Mouse (Mus musculus) neural tube, embryonic 12.5 days (tissue): ENCODE measurements around the gene Mfn2. TPM values are rescaled to one million over a fixed set of nuclear protein-coding genes. Genes with fewer than 3 reads are reported as not detected.
A peak's percentile ranks its signal among the peaks of the same experiment; 100 is the strongest.

Experiments used
- ATAC-seq: fragments of 200-750 bp; cut with Nextera tagmentation; 2 replicates; pipeline ENCODE4 v1.8.0; 2017; ENCODE audit warnings: low read depth, mild to moderate bottlenecking, moderate TSS enrichment, moderate library complexity; ENCODE audit not compliant: low FRiP score
- H3K27ac ChIP-seq: fragments of 300-500 bp; sonication (generic); 2 replicates; pipeline ENCODE4 v1.5.1; 2016
- H3K27me3 ChIP-seq: fragments of 300-500 bp; sonication (generic); replicated peaks from 2 replicates; pipeline ENCODE4 v1.6.1; 2016; ENCODE audit warnings: mild to moderate bottlenecking
- H3K36me3 ChIP-seq: fragments of 300-500 bp; sonication (generic); 2 replicates; pipeline ENCODE4 v1.6.1; 2016; ENCODE audit warnings: mild to moderate bottlenecking
- H3K4me1 ChIP-seq: fragments of 300-500 bp; sonication (generic); 2 replicates; pipeline ENCODE4 v1.6.1; 2016
- H3K4me2 ChIP-seq: fragments of 300-500 bp; sonication (generic); replicated peaks from 2 replicates; pipeline ENCODE4 v1.6.1; 2016; ENCODE audit warnings: mild to moderate bottlenecking
- H3K4me3 ChIP-seq: fragments of 300-500 bp; sonication (generic); 2 replicates; pipeline ENCODE4 v1.5.1; 2016
- H3K9ac ChIP-seq: fragments of 300-500 bp; sonication (generic); 2 replicates; pipeline ENCODE4 v1.6.1; 2016; ENCODE audit warnings: mild to moderate bottlenecking
- H3K9me3 ChIP-seq: fragments of 300-500 bp; sonication (generic); 2 replicates; pipeline ENCODE4 v1.6.1; 2016; ENCODE audit warnings: mild to moderate bottlenecking
- WGBS: fragments of 180-500 bp; shearing (Covaris S2); methylation state at CpG from one replicate; pipeline ENCODE4 v1.1.7; 2016; 5-methylcytosine and 5-hydroxymethylcytosine counted together
- polyA plus RNA-seq: library from polyadenylated mRNA; unstranded; fragments of >200 nt; fragmentation: Nextera tagmentation; extraction: Ambion mirVana; gene quantifications from 2 replicates; pipeline ENCODE4 v1.2.1, GENCODE M21; 2016

Gene Mfn2
- polyA plus RNA-seq, 1 experiment from 2014 or later = 67.1 TPM

DNA sequence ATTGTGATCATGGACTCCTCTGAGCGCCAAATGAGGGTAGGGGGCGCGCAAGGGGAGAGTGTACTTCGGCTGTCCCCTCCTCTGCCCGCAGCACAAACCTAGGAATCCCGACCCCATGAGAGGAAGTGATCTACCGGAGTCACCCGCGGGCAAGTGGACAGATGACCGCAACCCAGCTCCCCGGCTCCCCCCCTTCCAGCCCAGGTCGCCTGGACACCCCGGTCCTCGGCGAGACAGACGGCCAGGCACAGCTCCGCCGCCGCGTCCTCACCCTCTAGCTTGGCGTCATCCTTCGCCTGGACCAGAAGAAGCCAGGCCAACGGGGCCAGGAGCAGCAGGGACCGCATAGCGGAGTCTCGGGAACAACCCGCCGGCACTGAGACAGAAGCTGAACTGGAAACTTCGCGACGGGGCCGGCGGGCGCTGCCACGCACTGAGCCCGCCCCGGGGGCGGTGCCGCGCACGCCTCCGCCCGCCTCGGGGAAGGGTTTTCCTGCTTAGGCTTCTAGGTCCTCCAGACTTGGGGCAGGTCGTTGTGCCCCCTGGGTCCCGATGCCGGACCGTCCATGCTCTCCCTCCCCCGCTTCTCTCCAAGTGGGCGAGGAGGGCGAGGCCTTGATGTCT lies 31.9 kb upstream of the Mfn2 start, which contains the start of gene Plod1:
Gene Plod1, minus strand, starts transcription at position 437 of the 624 bp plus-strand sequence.
- WGBS = 1% methylated on average over 51 of the region's 51 CpGs
- Histone ChIP-seq H3K27me3 (no peaks in the 10 kb centered on the region), H3K36me3 (no peaks in the 10 kb centered on the region), H3K4me1 (peaks cover 12% of the 10 kb centered on the region), H3K4me3 (peak within 1 kb of the TSS; percentile 56), H3K27ac (0 out of 2 replicates have a peak within 1 kb of the TSS, but pooled peaks have one; percentile 27), H3K9me3 (no peaks in the 10 kb centered on the region), H3K4me2 (peak within 1 kb of the TSS; percentile 86), H3K9ac (peak within 1 kb of the TSS; percentile 63)
- ATAC-seq = peak; percentile 32

DNA sequence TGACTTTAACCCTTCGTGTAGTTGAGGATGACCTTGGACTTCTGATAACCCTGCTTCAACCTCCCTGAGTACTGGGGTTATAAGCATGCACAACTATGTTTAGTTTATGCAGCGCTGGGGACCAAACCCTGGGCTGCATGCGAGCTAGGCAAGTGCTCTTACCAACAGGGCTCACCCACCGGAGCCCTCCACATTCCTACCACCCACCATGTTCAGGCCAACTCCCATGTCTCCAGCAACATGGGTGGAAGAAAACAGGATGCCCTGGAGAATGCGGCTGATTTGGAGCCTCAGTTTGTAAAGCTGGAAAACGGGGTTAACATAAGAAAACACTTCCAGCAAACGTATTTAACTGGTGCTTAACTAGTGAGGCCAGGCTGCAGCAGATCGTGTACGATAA lies 31.4 kb upstream of the Mfn2 start:
- Histone ChIP-seq H3K4me2 (peak overlapping the region; percentile 86), H3K4me3 (peak overlapping the region; percentile 56), H3K9me3 (no peaks in the 10 kb centered on the region), H3K27ac (no peak overlapping the region), H3K36me3 (no peaks in the 10 kb centered on the region), H3K9ac (no peak overlapping the region), H3K27me3 (no peaks in the 10 kb centered on the region), H3K4me1 (0 out of 2 replicates have a peak, but pooled peaks cover 9% of the 10 kb centered on the region)
- 27% methylated on average over 9 of the region's 9 CpGs for WGBS
- no peak for ATAC-seq

DNA sequence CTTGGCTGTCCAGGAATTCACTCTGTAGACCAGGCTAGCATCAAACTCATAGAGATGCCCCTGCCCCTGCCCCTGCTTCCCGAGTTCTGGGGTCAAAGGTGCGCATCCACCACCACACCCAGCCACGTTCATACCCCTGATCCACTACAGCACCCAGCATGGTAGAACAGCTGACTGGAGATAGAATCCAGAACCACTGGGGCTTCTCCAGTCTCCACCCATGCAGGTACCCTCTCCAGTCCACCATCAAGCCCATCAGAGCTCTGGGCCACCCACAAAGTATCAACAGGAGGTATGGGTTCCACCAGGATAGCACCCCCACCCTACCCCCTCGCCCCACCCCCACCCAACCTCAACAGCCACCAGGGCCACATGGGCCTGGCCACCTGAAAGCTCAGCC lies 30.1 kb upstream of the Mfn2 start:
- Histone ChIP-seq H3K27ac (no peak overlapping the region), H3K4me2 (no peak overlapping the region), H3K36me3 (no peaks in the 10 kb centered on the region), H3K4me3 (no peak overlapping the region), H3K4me1 (0 out of 2 replicates have a peak, but pooled peaks cover 9% of the 10 kb centered on the region), H3K9me3 (no peaks in the 10 kb centered on the region), H3K9ac (no peak overlapping the region), H3K27me3 (no peaks in the 10 kb centered on the region)
- no peak for ATAC-seq
- 73% methylated on average over 4 of the region's 4 CpGs for WGBS

DNA sequence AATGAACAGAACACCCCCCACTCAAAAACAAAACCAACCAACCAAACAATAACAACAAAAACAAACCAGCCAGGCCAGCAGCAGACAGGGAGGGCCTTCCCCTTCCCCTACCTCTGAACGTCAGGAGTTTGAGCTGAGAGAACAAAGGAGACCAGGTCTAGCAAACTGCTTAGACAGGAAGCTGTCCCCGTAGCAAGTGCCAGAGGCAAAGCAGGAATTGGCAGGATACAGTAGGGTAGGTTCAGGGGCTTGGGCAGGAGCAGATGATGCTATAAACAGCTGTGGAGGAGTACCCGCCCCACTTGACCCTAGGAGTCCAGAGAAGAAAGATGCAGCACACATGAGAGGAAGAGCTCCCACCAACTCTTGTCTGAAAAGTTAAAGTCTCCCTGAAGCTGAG lies 29.6 kb upstream of the Mfn2 start:
- Histone ChIP-seq H3K4me3 (no peak overlapping the region), H3K4me1 (0 out of 2 replicates have a peak, but pooled peaks cover 9% of the 10 kb centered on the region), H3K9me3 (no peaks in the 10 kb centered on the region), H3K4me2 (no peak overlapping the region), H3K36me3 (no peaks in the 10 kb centered on the region), H3K9ac (no peak overlapping the region), H3K27ac (no peak overlapping the region), H3K27me3 (no peaks in the 10 kb centered on the region)
- ATAC-seq = no peak
- WGBS = 49% methylated on average over 3 of the region's 3 CpGs

DNA sequence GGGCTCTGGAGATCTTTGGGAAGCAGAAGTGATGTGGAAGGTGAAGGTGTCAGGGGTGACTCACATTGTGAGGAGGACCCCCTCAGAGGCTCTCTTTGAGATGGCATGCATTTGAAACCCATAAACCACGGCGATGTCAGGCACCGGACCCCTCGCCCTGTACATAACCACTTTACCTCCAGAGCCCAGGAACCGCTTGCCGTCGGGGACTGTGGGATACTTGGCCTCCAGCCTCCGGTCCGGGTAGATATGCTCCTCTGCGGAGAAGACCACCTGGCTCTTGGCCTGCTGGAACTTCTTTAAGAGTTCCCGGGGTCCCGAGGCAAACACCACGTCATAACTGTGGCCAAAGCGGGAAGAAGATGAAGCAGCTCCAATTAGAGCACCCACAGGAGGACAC lies 26.4 kb upstream of the Mfn2 start:
- no peak overlapping the region for H3K4me3 ChIP-seq
- 0 out of 2 replicates have a peak, but pooled peaks cover 4% of the 10 kb centered on the region for H3K4me1 ChIP-seq
- no peak for ATAC-seq
- no peaks in the 10 kb centered on the region for H3K9me3 ChIP-seq
- no peak overlapping the region for H3K9ac ChIP-seq
- no peak overlapping the region for H3K4me2 ChIP-seq
- H3K27ac ChIP-seq = no peak overlapping the region
- H3K36me3 ChIP-seq = no peaks in the 10 kb centered on the region
- WGBS = 96% methylated on average over 14 of the region's 14 CpGs
- H3K27me3 ChIP-seq = no peaks in the 10 kb centered on the region

DNA sequence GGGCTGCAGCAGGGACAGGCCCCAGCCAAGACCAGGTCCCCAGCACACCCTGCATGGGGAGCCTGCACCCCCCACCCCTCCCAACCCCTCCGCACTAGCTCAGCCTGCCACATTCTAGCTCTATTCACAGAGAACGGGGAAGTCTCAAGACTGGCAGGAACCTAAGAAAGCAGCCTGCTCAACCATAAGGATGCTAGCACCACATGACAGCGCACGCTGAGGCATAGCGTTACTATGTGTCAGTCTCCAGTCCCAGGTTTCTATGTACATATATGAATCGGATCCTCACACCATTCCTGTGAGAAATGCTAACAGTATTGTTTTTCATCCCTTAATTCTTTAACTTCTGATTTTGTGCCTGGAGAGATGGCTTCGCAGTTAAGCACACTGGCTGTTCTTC lies 24.0 kb upstream of the Mfn2 start:
- 0 out of 2 replicates have a peak, but pooled peaks cover 3% of the 10 kb centered on the region for H3K4me1 ChIP-seq
- peaks cover 7% of the 10 kb centered on the region; the same call in 1 of the 2 replicates for H3K36me3 ChIP-seq
- no peak overlapping the region for H3K27ac ChIP-seq
- 74% methylated on average over 7 of the region's 7 CpGs for WGBS
- no peak for ATAC-seq
- no peak overlapping the region for H3K4me2 ChIP-seq
- H3K4me3 ChIP-seq = no peak overlapping the region
- H3K27me3 ChIP-seq = no peaks in the 10 kb centered on the region
- H3K9ac ChIP-seq = no peak overlapping the region
- no peaks in the 10 kb centered on the region for H3K9me3 ChIP-seq

DNA sequence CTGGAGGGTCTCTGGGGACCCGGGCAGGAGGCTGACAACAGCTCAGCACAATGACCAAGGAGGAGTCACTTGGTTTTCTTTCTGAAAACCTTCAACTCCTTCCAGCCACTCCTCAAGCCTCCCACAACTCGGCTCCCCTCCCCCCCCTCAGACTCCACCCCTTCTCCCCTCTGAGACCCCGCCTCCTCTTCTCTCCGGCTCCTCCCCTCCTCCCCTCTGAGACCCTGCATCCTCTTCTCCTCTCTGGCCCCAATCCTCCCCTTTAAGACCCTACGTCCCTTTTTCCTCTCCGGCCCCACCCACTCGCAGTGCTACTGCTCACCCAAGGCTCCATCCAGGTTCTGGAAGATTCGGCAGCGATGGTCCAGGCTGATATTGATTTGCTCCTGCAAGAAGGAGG lies 23.6 kb upstream of the Mfn2 start:
- no peak overlapping the region for H3K27ac ChIP-seq
- H3K36me3 ChIP-seq = peaks cover 10% of the 10 kb centered on the region
- no peaks in the 10 kb centered on the region for H3K27me3 ChIP-seq
- no peaks in the 10 kb centered on the region for H3K4me1 ChIP-seq
- H3K4me2 ChIP-seq = no peak overlapping the region
- no peak for ATAC-seq
- 12% methylated on average over 9 of the region's 9 CpGs for WGBS
- no peaks in the 10 kb centered on the region for H3K9me3 ChIP-seq
- no peak overlapping the region for H3K4me3 ChIP-seq
- no peak overlapping the region for H3K9ac ChIP-seq

DNA sequence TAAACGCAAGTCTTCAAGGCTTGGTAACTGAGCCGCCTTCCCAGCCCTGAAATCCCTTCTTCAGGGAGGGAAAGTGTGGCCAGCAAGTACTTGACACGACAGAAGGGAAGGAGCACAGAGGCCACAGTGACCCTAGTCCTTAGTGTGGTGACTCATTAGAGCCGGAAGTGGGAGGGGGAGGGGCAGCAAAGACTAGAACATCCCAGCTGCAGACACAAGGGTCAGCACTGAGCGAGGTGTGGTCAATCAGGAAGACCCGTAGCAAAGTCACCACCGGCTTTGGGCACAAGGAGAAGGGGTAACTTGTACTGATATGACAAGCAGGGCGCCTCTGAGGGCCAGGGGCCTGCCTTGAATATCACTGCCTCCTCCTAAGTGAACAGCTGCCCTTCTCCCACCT lies 23.2 kb upstream of the Mfn2 start:
- no peak overlapping the region for H3K27ac ChIP-seq
- no peak for ATAC-seq
- H3K4me2 ChIP-seq = no peak overlapping the region
- no peaks in the 10 kb centered on the region for H3K9me3 ChIP-seq
- H3K9ac ChIP-seq = no peak overlapping the region
- no peaks in the 10 kb centered on the region for H3K4me1 ChIP-seq
- 48% methylated on average over 8 of the region's 8 CpGs for WGBS
- H3K4me3 ChIP-seq = no peak overlapping the region
- H3K27me3 ChIP-seq = no peaks in the 10 kb centered on the region
- peaks cover 13% of the 10 kb centered on the region for H3K36me3 ChIP-seq

DNA sequence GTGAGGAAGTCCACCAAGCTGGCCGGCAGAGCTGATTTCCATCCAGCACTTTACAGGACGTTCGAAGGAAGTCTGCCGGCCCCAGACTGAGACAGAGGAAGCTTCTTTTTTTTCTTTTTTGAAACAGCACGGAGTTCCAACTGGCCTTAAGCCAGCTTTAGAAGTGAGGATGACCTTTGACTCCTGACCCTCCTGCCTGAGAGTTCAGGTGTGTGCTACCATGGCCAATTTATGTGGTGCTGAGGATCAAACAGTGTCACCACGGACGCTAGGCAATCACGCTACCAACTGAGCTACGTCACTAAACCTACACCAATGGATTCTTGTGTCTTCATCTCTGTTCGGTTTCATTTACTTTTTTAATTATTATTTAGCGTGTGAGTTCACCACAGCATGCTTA lies 17.8 kb upstream of the Mfn2 start:
- Histone ChIP-seq H3K27me3 (no peaks in the 10 kb centered on the region), H3K27ac (no peak overlapping the region), H3K4me2 (no peak overlapping the region), H3K9ac (no peak overlapping the region), H3K4me1 (no peaks in the 10 kb centered on the region), H3K36me3 (peaks cover 17% of the 10 kb centered on the region), H3K9me3 (no peaks in the 10 kb centered on the region), H3K4me3 (no peak overlapping the region)
- 82% methylated on average over 11 of the region's 11 CpGs for WGBS
- ATAC-seq = no peak

DNA sequence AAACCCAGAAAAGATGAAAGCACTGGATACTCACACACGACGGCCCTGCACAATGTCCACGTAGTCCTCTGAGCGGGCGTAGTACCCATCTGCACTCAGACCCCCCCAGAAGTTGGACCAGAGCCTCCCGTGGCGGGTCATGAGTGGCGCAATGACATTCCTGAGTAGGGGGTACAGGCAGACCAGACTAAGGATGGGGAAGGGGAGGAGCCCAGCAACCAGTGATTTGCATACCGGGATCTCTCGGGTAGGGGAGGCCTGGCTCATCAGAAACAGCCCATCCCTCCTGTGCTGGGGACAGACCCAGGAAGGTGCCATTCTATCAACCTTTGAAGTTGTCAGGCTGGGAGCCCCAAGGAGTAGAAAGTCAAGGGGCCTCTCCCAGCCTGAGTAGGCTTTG lies 16.5 kb upstream of the Mfn2 start:
- Histone ChIP-seq H3K27me3 (no peaks in the 10 kb centered on the region), H3K4me3 (no peak overlapping the region), H3K9ac (no peak overlapping the region), H3K27ac (no peak overlapping the region), H3K9me3 (no peaks in the 10 kb centered on the region), H3K36me3 (peaks cover 22% of the 10 kb centered on the region), H3K4me2 (no peak overlapping the region), H3K4me1 (no peaks in the 10 kb centered on the region)
- ATAC-seq = no peak; the same call in 1 of the 2 replicates
- 31% methylated on average over 10 of the region's 10 CpGs for WGBS

DNA sequence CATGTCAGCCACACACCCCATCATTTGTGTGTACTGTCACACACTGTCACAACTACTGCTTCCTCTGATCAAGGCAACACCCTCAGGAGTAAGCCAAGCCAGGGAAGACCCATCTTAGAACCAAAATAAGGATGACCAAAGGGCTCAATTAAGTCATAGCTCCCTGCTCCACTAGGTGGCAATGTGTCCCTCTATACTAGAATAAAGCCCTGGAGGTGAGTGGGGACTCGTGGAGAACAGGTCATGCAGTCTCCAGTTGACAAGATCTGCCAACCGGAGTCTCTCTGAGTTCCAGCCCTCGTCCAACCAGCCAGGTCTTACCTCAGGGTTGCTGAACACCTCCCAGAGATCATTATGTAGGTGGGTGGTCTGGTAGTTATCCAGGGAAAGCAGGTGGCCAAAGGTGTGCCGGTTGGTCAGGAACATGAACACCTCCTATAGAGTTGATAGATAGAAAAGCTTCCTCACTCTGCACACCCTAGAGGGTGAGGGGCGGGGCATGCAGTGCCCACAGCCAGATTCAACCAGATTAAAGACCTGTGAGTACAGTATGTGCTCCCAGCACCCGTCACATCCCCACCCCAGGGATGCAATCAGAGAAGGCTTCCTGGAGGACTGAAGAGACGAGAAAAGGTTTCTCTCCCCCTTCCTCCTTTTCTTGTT lies 14.1 kb upstream of the Mfn2 start:
- Histone ChIP-seq H3K4me2 (no peak overlapping the region), H3K4me3 (no peak overlapping the region), H3K36me3 (peaks cover 23% of the 10 kb centered on the region), H3K9me3 (no peaks in the 10 kb centered on the region), H3K27me3 (no peaks in the 10 kb centered on the region), H3K4me1 (no peaks in the 10 kb centered on the region), H3K27ac (no peak overlapping the region), H3K9ac (no peak overlapping the region)
- ATAC-seq = 0 out of 2 replicates have a peak, but pooled peaks have one; percentile 27
- WGBS = 66% methylated on average over 7 of the region's 7 CpGs

DNA sequence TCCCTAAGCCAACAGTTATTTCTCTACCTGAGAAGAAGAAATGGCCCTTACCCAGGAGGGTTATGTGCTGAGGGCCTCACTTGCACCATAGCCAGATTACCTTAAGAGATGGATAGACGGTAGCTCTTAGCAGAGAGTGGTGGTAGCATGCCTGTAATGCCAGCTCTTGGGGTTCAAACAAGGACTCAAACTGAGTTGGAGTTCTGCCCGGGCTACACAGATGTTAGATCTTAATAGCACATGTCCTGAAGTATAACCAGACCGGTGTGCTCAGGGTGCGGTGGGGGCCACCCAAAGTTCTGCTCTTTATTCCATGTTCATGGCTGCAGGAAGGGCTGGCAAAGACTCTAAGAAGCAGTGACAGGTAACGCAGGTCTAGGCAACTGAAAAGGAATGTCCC lies 5.0 kb upstream of the Mfn2 start:
- no peak overlapping the region for H3K4me3 ChIP-seq
- no peaks in the 10 kb centered on the region for H3K4me1 ChIP-seq
- ATAC-seq = no peak
- no peaks in the 10 kb centered on the region for H3K27me3 ChIP-seq
- no peak overlapping the region for H3K27ac ChIP-seq
- no peak overlapping the region for H3K4me2 ChIP-seq
- no peak overlapping the region for H3K9ac ChIP-seq
- 90% methylated on average over 5 of the region's 5 CpGs for WGBS
- no peaks in the 10 kb centered on the region for H3K9me3 ChIP-seq
- 0 out of 2 replicates have a peak, but pooled peaks cover 3% of the 10 kb centered on the region for H3K36me3 ChIP-seq
